Mouse (Mus musculus) heart, embryonic 14.5 days (tissue): ENCODE data around the gene Chrna7. TPM values are rescaled to one million over a fixed set of nuclear protein-coding genes. Genes with fewer than 3 reads are reported as not detected.

Source experiments
- ATAC-seq: fragments of 200-750 bp; cut with Nextera tagmentation; 2 replicates; pipeline ENCODE4 v1.8.0; 2017; ENCODE audit warnings: low read depth, moderate TSS enrichment; ENCODE audit not compliant: insufficient number of reproducible peaks, insufficient read depth, low FRiP score
- H3K27ac ChIP-seq, 2 experiments: fragments of 200-500 bp in 1 of 2; fragments of 300-500 bp in 1 of 2; sonication (generic) in 1 of 2; replicated peaks in 1 of 2; 2 replicates each; pipeline ENCODE4 v1.5.1; 2012 to 2014; ENCODE audit warnings: low read depth in 2 of 2, low read length in 2 of 2, control low read depth in 1 of 2, mild to moderate bottlenecking in 1 of 2, mixed read lengths in 1 of 2; ENCODE audit not compliant: control insufficient read depth in 1 of 2, insufficient read depth in 1 of 2
- H3K27me3 ChIP-seq: fragments of 300-500 bp; sonication (generic); 2 replicates; pipeline ENCODE4 v1.6.1; 2014; ENCODE audit warnings: mild to moderate bottlenecking, low read length, control low read depth; ENCODE audit not compliant: control insufficient read depth, insufficient read depth
- H3K36me3 ChIP-seq: fragments of 300-500 bp; sonication (generic); 2 replicates; pipeline ENCODE4 v1.6.1; 2014; ENCODE audit warnings: mild to moderate bottlenecking, control low read depth, low read length, mixed read lengths; ENCODE audit not compliant: control insufficient read depth, insufficient read depth
- H3K4me1 ChIP-seq, 2 experiments: fragments of 200-500 bp in 1 of 2; fragments of 300-500 bp in 1 of 2; sonication (generic) in 1 of 2; 2 replicates each; pipeline ENCODE4 v1.6.1; 2012 to 2014; ENCODE audit warnings: low read length in 2 of 2, control low read depth in 1 of 2, mixed read lengths in 1 of 2; ENCODE audit not compliant: control insufficient read depth in 2 of 2, insufficient read depth in 2 of 2
- H3K4me2 ChIP-seq: fragments of 300-500 bp; sonication (generic); 2 replicates; pipeline ENCODE4 v1.6.1; 2014; ENCODE audit warnings: mild to moderate bottlenecking, low read length
- H3K4me3 ChIP-seq, 2 experiments: fragments of 200-500 bp in 1 of 2; fragments of 300-500 bp in 1 of 2; sonication (generic) in 1 of 2; 2 replicates each; pipeline ENCODE4 v1.5.1; 2012 to 2014; ENCODE audit warnings: low read length in 2 of 2, mild to moderate bottlenecking in 2 of 2, control low read depth in 1 of 2, low read depth in 1 of 2, moderate library complexity in 1 of 2; ENCODE audit not compliant: control insufficient read depth in 1 of 2, insufficient read depth in 1 of 2
- H3K9ac ChIP-seq: fragments of 300-500 bp; sonication (generic); 2 replicates; pipeline ENCODE4 v1.6.1; 2014; ENCODE audit warnings: mild to moderate bottlenecking, low read length
- H3K9me3 ChIP-seq: fragments of 300-500 bp; sonication (generic); 2 replicates; pipeline ENCODE4 v1.6.1; 2016; ENCODE audit warnings: low read length, control low read depth; ENCODE audit not compliant: control insufficient read depth
- WGBS: fragments of 180-500 bp; shearing (Covaris S2); extraction: QIAGEN DNeasy Blood & Tissue Kit; methylation state at CpG from one replicate; pipeline ENCODE4 v1.1.7; 2014; 5-methylcytosine and 5-hydroxymethylcytosine counted together
- polyA plus RNA-seq: library from polyadenylated mRNA; unstranded; fragments of >200 nt; fragmentation: Nextera tagmentation; extraction: Ambion mirVana; gene quantifications from 2 replicates; pipeline ENCODE4 v1.2.1, GENCODE M21; 2014

Gene Chrna7
- polyA plus RNA-seq, 1 experiment from 2014 or later: 0.38 TPM

DNA sequence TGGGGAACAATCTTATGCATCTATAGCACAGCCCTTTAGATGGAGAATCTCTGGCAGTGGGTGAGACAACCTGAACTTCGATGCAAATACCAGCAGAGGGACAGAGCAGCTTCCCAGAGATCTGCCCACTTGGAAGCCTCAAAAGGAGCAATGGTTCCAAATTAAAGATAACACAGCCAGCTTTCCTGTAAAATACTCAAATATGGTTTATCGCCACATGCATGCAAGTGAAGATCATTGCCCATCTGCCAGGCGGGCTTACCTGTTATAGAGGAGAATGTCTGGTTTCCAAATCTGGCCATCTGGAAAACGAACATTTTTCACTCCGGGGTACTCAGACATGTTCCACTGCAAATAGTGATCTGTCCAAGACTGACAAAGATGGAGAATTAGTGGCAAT is 64.0 kb downstream of the Chrna7 start:
- Histone ChIP-seq H3K27me3 (no peaks in the 10 kb centered on the region), H3K4me3 (no peak overlapping the region), H3K9me3 (no peaks in the 10 kb centered on the region), H3K4me1 (no peaks in the 10 kb centered on the region), H3K9ac (no peak overlapping the region), H3K27ac (no peak overlapping the region), H3K36me3 (no peaks in the 10 kb centered on the region), H3K4me2 (no peak overlapping the region)
- no peak for ATAC-seq
- 86% methylated on average over 5 of the region's 5 CpGs for WGBS

- no peak overlapping the region for H3K27ac ChIP-seq
- H3K4me2 ChIP-seq: no peak overlapping the region
- no peaks in the 10 kb centered on the region for H3K36me3 ChIP-seq
- H3K9me3 ChIP-seq: no peaks in the 10 kb centered on the region
- H3K27me3 ChIP-seq: no peaks in the 10 kb centered on the region
- H3K4me3 ChIP-seq: no peak overlapping the region
- ATAC-seq: no peak
- H3K4me1 ChIP-seq: no peaks in the 10 kb centered on the region
- 36% methylated on average over 2 of the region's 2 CpGs for WGBS
- H3K9ac ChIP-seq: no peak overlapping the region
Observed at GRCm38 (mm10) chr7:63122547-63122946, 89.8 kb downstream of the Chrna7 start.

GRCm38 (mm10) chr7:63113671-63114070 is 98.7 kb downstream of the Chrna7 start:
- 50% methylated on average over 2 of the region's 2 CpGs for WGBS
- no peak overlapping the region for H3K4me2 ChIP-seq
- ATAC-seq: no peak
- no peaks in the 10 kb centered on the region for H3K36me3 ChIP-seq
- H3K4me1 ChIP-seq: no peaks in the 10 kb centered on the region
- no peaks in the 10 kb centered on the region for H3K9me3 ChIP-seq
- no peak overlapping the region for H3K27ac ChIP-seq
- no peak overlapping the region for H3K9ac ChIP-seq
- no peaks in the 10 kb centered on the region for H3K27me3 ChIP-seq
- no peak overlapping the region for H3K4me3 ChIP-seq

DNA sequence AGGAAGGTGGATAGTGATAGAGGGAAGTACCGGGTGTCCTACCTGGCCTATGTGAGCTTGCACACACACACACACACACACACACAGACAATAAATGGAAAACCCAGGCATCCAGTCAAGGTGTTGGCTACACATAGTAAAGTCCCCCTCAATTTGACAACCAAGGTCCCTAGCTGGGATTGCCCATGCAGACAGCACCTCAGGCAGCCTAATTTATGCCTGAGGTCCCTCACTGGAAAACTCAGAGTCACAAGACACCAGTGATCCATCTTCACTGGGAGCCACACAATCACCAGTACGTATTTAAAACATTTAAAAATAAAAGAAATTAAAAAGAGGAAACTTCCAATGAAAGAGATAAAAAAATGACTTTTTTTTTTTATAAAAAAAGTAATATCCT is 99.1 kb downstream of the Chrna7 start:
- Histone ChIP-seq H3K4me1 (no peaks in the 10 kb centered on the region), H3K27me3 (no peaks in the 10 kb centered on the region), H3K9ac (no peak overlapping the region), H3K4me2 (no peak overlapping the region), H3K36me3 (no peaks in the 10 kb centered on the region), H3K27ac (no peak overlapping the region), H3K4me3 (no peak overlapping the region), H3K9me3 (no peaks in the 10 kb centered on the region)
- WGBS: 87% methylated on average over 2 of the region's 2 CpGs
- ATAC-seq: no peak

DNA sequence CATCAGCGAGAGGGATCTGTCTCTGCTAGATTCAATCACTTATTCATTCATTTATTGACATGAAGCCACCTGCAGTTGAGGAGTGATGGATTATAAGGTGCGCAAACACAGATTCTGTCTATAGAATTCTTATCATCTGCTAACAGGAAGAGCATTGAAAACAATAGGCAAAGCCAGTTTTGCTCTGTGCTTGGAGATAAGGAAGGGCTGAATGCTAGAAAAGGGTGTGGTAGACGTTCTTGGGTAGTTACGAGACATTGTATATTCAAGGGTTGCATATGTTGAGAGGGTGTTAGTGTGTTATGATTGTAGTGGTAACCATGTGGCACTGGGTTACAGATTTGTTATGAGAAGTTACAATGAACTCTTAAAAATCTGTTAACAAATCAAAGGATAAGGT is 103.0 kb downstream of the Chrna7 start:
- Histone ChIP-seq H3K4me3 (no peak overlapping the region), H3K27me3 (no peaks in the 10 kb centered on the region), H3K9me3 (no peaks in the 10 kb centered on the region), H3K36me3 (no peaks in the 10 kb centered on the region), H3K4me1 (no peaks in the 10 kb centered on the region), H3K27ac (no peak overlapping the region), H3K9ac (no peak overlapping the region), H3K4me2 (no peak overlapping the region)
- no peak for ATAC-seq
- 64% methylated on average over 4 of the region's 4 CpGs for WGBS

GRCm38 (mm10) chr7:63085954-63086353 is 126.4 kb downstream of the Chrna7 start:
- Histone ChIP-seq H3K27me3 (no peaks in the 10 kb centered on the region), H3K9me3 (no peaks in the 10 kb centered on the region), H3K9ac (no peak overlapping the region), H3K4me2 (no peak overlapping the region), H3K36me3 (no peaks in the 10 kb centered on the region), H3K4me3 (no peak overlapping the region), H3K27ac (no peak overlapping the region), H3K4me1 (peaks cover 0 to 3% of the 10 kb centered on the region in 2 experiments; a peak in 1 of 4 replicates)
- WGBS: 88% methylated on average over 4 of the region's 4 CpGs
- ATAC-seq: no peak

- ATAC-seq: no peak
- Histone ChIP-seq H3K27ac (no peak overlapping the region), H3K4me1 (peaks cover 0 to 3% of the 10 kb centered on the region in 2 experiments; a peak in 1 of 4 replicates), H3K9ac (no peak overlapping the region), H3K9me3 (no peaks in the 10 kb centered on the region), H3K4me2 (no peak overlapping the region), H3K4me3 (no peak overlapping the region), H3K27me3 (no peaks in the 10 kb centered on the region), H3K36me3 (no peaks in the 10 kb centered on the region)
- 0% methylated on average over 1 of the region's 1 CpGs for WGBS
Observed at GRCm38 (mm10) chr7:63084351-63085003, 127.9 kb downstream of the Chrna7 start.

GRCm38 (mm10) chr7:63060996-63061395 is 151.4 kb downstream of the Chrna7 start:
- Histone ChIP-seq H3K4me2 (no peak overlapping the region), H3K9me3 (no peaks in the 10 kb centered on the region), H3K27ac (no peak overlapping the region), H3K9ac (no peak overlapping the region), H3K36me3 (no peaks in the 10 kb centered on the region), H3K4me3 (no peak overlapping the region), H3K27me3 (no peaks in the 10 kb centered on the region), H3K4me1 (no peaks in the 10 kb centered on the region)
- no peak for ATAC-seq
- whole genome bisulfite sequencing: 81% methylated on average over 2 of the region's 2 CpGs
